Mouse (Mus musculus) splenic B cell, adult 2 months (primary cell): ENCODE results near the gene Zfhx3.

Source experiments
- DNase-seq: peaks from one replicate; pipeline ENCODE4 v3.0.0-alpha.2; 2011; ENCODE audit warnings: low read depth, low spot score
- H3K27me3 ChIP-seq: 2 replicates; pipeline ENCODE4 v1.6.1; 2012; ENCODE audit warnings: mild to moderate bottlenecking, low read length, moderate library complexity, mixed read lengths; ENCODE audit not compliant: control insufficient read depth, poor library complexity, insufficient read depth, severe bottlenecking
- H3K36me3 ChIP-seq: 2 replicates; pipeline ENCODE4 v1.6.1; 2012; ENCODE audit warnings: mild to moderate bottlenecking, low read length, moderate library complexity, mixed read lengths; ENCODE audit not compliant: control insufficient read depth, poor library complexity, insufficient read depth, severe bottlenecking

Gene Zfhx3

DNA sequence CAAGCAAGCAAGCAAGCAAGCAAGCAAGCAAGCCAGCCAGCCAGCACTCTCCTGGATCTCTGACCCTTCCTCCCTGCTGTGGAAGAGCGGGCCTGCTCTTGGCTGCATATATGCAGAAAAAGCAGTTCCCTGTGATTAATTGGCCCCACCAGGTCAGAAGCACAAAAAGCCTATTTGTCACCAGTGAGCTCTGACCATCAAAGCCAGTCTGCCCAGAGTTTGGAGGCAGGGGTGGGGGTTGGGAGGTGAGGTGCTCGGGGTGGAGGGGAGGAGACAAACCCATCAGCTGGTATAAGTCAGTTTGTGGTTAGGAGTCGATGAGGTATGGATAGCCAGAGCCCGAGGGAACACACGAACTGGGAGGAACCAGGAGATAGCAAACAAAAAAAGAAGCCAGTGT lies 421.0 kb downstream of the Zfhx3 start:
- Histone ChIP-seq H3K36me3 (no peaks in the 10 kb centered on the region), H3K27me3 (no peaks in the 10 kb centered on the region)
- DNase-seq, result no peak

DNA sequence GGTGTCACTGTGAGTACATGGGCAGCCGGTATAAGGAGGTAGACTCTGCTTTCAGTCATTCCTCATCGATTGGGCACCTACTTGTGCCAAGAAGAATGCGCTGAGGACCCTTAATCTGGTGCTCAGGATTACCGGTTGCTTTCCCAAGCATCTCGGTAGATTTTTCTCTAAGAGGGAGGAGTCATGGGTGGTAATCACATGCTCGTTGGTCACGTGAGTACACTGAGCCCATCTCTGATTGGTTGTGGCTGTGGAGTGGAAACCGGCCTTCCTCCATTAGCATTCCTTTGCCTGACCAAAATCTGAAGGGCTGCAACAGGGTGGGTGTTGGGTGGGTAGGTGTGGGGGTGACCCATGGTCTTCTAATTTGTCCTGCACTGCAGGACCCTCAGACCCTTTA lies 421.4 kb downstream of the Zfhx3 start:
- no peak for DNase-seq
- Histone ChIP-seq H3K36me3 (no peaks in the 10 kb centered on the region), H3K27me3 (no peaks in the 10 kb centered on the region)

DNA sequence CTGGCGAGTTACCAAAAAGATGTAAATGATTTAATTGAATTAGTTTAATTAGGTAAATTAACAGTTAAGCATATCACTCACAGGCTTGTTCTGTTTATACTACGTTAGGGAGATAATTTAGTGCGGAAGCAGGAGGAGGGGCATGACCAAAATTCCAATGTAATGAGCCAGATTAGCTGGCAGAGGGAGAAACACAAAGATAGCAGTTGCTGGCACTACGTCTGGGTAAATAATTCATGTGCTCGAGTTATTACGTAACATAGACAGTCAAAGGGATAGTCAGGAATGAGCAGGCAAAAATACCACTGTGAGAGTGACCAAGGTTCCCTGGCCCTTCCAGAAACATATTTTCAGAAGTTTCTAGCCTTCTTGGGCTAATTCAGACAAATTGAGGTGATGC lies 426.6 kb downstream of the Zfhx3 start:
- Histone ChIP-seq H3K36me3 (no peaks in the 10 kb centered on the region), H3K27me3 (no peaks in the 10 kb centered on the region)
- DNase-seq, result no peak

DNA sequence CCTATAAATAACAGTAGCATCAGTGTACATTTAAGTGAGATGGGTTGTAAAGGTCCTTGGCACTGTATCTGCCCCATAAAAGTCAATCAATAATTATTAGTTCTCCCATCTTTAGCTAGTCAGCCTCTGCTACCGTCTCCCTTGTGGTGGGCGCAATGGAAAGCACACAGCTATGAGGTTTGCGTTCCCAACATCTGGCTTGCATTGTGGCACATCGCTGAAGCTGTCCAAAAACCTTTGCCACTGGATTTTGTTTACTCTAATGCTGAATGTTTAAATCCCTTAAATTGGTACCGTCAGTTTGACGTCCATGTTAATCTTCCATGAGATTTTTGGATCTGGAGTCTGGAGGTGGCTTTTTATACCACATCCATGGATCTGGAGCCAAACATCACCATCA lies 428.3 kb downstream of the Zfhx3 start:
- Histone ChIP-seq H3K36me3 (no peaks in the 10 kb centered on the region), H3K27me3 (no peaks in the 10 kb centered on the region)
- DNase-seq, result no peak

DNA sequence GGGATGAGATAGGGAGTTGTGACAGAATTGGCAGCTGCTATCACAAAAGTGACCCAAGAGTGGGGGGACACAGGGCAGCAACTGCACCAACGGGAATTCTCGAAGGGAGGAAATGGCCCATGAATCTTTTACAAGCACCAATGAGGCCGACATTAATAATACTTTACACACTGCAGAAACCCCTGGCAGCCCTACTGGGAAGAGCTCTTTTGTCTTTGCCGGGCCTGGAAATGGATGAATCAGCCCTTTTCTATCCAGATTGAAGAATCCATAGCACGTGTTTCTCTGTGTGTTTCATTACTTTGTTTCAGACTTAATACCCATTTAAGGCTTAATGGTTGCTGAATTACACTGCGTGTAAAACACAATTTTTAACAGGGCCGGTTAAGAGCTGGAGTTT lies 430.6 kb downstream of the Zfhx3 start:
- Histone ChIP-seq H3K27me3 (no peaks in the 10 kb centered on the region), H3K36me3 (no peaks in the 10 kb centered on the region)
- DNase-seq, result no peak

DNA sequence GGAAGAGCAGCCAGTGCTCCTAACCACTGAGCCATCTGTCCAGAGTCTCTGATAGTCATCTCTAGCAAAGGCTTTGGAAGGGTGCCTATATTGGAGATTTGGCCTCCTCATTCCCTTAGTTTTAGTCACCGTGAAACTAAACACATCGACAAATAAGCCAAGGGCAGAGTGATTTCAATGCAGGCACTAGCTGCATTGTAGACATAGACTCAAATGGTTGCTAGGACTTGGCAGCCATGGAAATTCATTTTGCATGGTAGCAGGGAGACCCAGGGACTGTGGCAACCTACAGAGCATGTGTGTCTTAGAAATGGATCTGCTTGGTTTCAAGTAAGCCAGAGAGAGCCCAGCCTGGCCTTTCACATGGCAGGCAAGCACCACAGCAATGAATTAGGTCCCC lies 435.6 kb downstream of the Zfhx3 start:
- Histone ChIP-seq H3K36me3 (no peaks in the 10 kb centered on the region), H3K27me3 (no peaks in the 10 kb centered on the region)
- DNase-seq, result no peak

DNA sequence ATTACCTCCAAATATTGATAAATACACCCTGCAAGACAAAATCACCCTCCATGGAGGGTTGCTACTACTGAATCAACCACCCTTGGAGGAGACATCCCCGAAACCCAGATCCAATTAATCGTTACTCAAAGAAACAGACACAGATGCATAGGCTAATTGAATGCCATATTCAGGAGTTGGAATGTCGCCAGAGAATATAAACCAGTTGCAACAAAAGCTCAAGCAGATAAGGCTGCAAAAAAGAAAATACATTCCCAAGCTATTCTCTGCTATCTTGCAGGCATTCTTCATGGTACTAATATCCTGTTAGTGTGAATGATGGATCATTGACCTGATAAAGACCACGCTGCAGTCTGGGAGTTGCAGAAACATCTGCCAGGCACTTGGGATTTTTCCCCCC lies 440.7 kb downstream of the Zfhx3 start:
- Histone ChIP-seq H3K36me3 (no peaks in the 10 kb centered on the region), H3K27me3 (no peaks in the 10 kb centered on the region)
- no peak for DNase-seq

DNA sequence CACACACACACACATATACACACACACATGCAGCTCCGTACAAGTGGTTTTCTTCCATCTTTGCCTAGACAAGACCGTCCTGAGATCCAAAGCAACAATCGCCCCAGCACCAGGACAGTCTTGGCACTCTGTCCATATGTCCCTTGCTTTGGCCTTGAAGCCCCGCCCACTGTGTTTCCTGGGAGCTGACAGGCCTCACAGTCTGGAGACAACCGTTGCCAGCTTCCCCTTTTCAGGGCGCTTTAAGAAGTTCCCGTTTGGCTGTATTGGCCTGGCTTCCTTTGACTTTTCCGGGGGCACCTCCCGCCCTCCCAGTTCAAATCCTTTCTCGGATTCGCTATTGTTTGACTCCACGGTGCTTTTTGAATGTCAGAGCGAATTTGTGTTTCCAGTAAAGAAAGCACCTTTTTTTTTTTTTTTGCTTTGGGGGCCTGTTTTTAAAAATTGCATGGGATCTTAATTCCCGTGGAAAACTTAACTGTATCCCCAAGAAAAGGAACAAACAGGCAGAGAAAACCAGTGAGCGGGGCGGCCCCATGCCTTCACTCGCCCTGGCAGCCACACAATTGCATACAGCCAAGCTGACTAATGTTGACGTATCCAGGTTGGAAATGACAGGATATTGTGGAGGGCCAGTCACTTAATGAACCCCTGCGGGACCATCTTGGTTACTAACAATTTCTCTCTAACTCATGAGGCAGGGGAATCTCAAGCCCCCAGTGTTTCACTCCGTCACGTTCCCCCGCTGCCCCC lies 444.9 kb downstream of the Zfhx3 start:
- H3K27me3 ChIP-seq, result no peaks in the 10 kb centered on the region
- no peaks in the 10 kb centered on the region for H3K36me3 ChIP-seq
- no peak for DNase-seq

DNA sequence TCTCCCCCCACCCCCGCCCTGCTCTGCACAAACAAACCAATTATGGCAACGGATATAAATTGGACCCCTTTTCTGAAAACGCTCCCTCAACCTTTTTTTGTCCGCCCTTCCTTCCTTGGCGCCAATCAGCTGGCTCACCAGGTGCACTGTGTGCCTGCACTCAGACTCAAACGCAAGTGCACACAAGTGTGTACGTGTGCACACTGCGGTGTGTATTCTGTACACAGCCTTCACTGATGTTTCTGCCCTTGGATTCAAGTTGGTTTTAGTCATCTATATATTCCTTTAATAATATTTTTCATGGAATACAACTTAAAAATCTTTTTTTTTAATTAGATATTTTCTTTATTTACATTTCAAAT lies 445.4 kb downstream of the Zfhx3 start:
- Histone ChIP-seq H3K36me3 (no peaks in the 10 kb centered on the region), H3K27me3 (no peaks in the 10 kb centered on the region)
- DNase-seq, result no peak

DNA sequence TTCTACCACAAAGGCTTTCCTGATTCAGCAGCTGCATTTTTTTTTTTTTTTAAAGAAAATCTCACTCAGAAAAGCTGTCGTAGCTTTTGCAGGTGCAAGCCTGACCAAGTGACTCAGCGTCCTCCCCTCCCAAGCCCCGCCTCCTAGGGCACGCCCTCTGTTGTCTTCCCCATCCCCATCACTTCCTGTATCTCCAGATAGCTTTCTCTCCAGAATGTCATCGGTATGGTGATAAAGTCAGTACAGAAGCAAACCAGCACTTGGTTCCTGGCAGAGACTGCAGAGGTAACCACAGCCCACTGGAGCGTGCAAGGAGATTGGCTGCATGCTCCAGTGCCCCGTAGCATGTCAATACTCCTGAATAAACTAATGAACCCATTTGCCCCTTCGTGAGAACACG lies 450.5 kb downstream of the Zfhx3 start:
- Histone ChIP-seq H3K36me3 (no peaks in the 10 kb centered on the region), H3K27me3 (no peaks in the 10 kb centered on the region)
- DNase-seq, result no peak

DNA sequence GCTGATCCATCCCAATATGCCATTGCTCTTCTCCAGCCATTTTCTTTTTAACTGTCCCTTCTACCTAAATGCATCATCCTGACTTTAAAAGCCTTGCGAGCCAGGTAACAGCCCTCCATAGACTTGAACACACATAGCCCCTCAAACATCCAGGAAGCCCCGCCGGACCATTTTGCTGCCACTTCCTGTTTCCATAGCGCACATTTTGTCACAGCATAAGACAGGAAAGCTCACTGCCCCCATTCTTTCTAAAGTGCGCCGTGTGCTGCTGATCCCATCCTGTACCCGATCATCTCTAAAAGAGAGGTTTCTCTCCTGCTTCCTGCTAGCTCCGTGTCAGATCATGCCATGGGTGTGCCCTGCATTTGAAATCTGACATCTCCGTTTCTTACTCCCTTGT lies 459.7 kb downstream of the Zfhx3 start:
- DNase-seq, result no peak
- Histone ChIP-seq H3K27me3 (no peaks in the 10 kb centered on the region), H3K36me3 (no peaks in the 10 kb centered on the region)

DNA sequence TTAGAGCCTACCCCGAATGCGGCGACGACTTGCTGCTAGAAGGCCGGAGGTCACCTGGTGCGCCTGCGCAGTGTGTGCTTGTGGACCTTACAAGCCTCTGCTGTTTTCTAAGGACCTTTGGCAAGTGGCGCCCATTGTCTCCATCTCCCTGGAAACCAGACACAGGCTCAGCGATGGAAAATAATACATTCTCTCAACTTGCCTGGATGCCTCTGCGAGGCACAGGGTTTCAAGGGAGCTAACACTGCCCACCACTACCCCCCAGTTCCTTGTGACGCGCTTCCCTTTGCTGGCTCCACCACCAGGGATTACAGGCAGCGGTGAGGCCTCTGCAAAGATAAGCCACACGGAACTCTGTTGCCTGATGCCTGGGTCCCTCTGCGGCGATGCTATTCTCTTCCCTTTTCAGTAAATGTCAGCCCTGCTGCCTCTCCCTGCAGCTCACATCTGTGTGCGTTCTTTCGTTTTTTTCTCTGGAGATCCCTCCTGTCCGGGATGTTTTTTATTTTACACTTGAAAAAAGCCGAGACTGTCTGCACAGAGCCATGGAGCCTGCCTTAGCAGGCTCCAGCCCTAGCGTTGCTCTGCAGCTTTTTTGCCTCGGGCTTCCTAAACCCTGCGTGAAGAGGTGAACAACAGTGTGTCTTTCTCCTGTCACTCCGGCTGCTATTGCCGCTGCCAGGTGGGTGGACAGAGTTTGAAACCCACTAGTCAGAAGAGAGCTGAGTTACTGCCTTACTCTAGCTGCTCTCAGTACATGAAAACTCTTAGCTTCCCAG lies 464.5 kb downstream of the Zfhx3 start:
- Histone ChIP-seq H3K36me3 (no peaks in the 10 kb centered on the region), H3K27me3 (no peaks in the 10 kb centered on the region)
- no peak for DNase-seq

DNA sequence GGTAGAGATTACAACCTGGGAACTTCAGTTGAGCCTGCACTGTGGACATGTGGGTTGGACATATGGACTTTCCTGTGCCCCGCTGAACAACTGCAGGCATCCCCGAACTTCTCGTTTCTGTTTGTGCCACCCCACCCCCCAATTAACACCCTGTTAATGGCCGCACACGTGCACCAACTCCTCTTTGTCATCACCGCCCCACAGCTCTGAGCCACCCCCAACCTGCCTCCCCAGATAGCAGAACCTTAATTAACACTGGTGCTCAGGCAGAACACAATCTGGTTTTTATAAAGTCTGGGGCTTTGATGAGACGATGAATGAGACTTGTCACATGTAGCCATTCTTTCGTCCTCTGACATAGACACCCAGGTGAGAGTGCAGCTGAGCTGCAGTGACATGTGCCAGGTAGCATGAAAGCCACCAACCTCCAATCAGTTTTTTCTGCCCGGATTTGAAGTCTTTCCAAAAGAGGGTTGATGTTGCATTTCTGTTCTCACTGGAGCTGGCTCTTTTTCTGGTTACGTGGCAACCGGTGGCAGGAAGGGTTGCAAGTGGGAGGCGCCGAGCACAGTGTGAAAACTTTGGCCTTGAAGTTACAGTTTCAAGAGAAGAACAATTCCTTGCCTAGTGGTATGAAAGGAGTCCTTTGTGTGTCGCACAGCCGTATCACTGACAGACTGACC lies 476.9 kb downstream of the Zfhx3 start:
- Histone ChIP-seq H3K27me3 (no peaks in the 10 kb centered on the region), H3K36me3 (no peaks in the 10 kb centered on the region)
- DNase-seq, result no peak

DNA sequence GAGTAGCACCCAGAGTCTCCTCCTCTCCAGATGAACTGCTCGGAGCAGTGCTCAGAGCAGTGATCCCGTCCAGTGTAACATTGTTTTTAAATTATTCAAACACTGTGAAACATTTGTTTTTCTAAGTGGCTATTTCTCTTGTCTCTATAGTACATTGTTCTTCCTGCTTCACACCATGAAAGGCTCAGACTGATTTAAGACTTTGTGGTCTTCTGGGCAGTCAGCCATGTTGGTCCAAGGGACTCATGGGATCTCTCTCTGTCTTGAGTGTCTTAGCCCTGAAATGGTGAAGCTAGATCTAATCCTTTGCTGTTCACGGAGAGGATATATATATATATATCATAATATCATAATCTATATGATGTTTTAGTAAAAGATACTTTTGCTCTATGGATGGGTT lies 480.1 kb downstream of the Zfhx3 start:
- Histone ChIP-seq H3K27me3 (no peaks in the 10 kb centered on the region), H3K36me3 (no peaks in the 10 kb centered on the region)
- DNase-seq, result no peak

DNA sequence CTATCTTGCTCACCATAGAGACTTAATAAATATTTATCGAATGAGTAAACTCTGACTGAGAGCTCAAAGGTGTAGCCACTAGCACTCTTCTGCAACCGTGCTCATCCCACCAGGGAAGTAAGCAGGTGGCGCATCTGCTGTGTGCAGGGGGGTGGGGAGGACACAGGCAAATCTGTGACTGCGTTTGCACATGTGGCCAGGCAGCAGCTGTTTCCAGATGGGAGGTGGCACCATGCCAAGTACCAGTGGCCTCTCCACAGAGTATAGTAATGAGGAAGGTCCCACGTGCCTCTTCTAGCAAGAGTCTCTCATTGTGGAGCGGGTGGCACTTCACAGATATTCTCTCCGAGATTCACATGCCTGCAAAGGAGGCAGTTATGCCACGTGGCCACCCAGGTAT lies 481.9 kb downstream of the Zfhx3 start:
- H3K36me3 ChIP-seq, result no peaks in the 10 kb centered on the region
- no peak for DNase-seq
- no peaks in the 10 kb centered on the region for H3K27me3 ChIP-seq
